Mouse (Mus musculus) MEL (cell line): Measurements from ENCODE around the gene Xntrpc. TPM values are rescaled to one million over a fixed set of nuclear protein-coding genes. Genes with fewer than 3 reads are reported as not detected.
A peak's percentile ranks its signal among the peaks of the same experiment; 100 is the strongest.

Source experiments
- DNase-seq: peaks from one replicate; pipeline ENCODE4 v3.0.0; 2011; ENCODE audit warnings: low read depth, low spot score
- H3K27ac ChIP-seq: 2 replicates; pipeline ENCODE4 v1.5.1; 2012; ENCODE audit warnings: low read depth, mild to moderate bottlenecking, control low read depth, low read length, moderate library complexity; ENCODE audit not compliant: control insufficient read depth
- H3K27me3 ChIP-seq, 2 experiments: fragments of 150-350 bp in 1 of 2; sonication (generic) in 1 of 2; 2 replicates each; pipeline ENCODE4 v1.6.1; 2012; ENCODE audit warnings: low read length in 2 of 2, mild to moderate bottlenecking in 2 of 2, improper control_type of control experiment in 1 of 2, moderate library complexity in 1 of 2; ENCODE audit not compliant: insufficient read depth in 2 of 2, control insufficient read depth in 1 of 2
- H3K36me3 ChIP-seq, 2 experiments: 2 replicates each; pipeline ENCODE4 v1.6.1; 2012 to 2014; ENCODE audit warnings: low read length in 2 of 2, improper control_type of control experiment in 1 of 2, inconsistent platforms in 1 of 2, mild to moderate bottlenecking in 1 of 2; ENCODE audit not compliant: insufficient read depth in 2 of 2, control insufficient read depth in 1 of 2
- H3K4me1 ChIP-seq, 2 experiments: fragments of 150-350 bp in 1 of 2; sonication (generic) in 1 of 2; 2 replicates each; pipeline ENCODE4 v1.6.1; 2012; ENCODE audit warnings: low read length in 2 of 2, improper control_type of control experiment in 1 of 2, mild to moderate bottlenecking in 1 of 2; ENCODE audit not compliant: insufficient read depth in 2 of 2, control insufficient read depth in 1 of 2
- H3K4me3 ChIP-seq, 2 experiments: fragments of 150-350 bp in 1 of 2; sonication (generic) in 1 of 2; 2 replicates each; pipeline ENCODE4 v1.5.1; 2012; ENCODE audit warnings: low read depth in 2 of 2, low read length in 2 of 2, mild to moderate bottlenecking in 2 of 2, moderate library complexity in 2 of 2, control low read depth in 1 of 2, improper control_type of control experiment in 1 of 2; ENCODE audit not compliant: control insufficient read depth in 1 of 2, insufficient read depth in 1 of 2
- H3K79me2 ChIP-seq: 2 replicates; pipeline ENCODE4 v1.6.1; 2012; ENCODE audit warnings: mild to moderate bottlenecking, low read length, moderate library complexity; ENCODE audit not compliant: control insufficient read depth, poor library complexity, insufficient read depth
- H3K9ac ChIP-seq: 2 replicates; pipeline ENCODE4 v1.6.1; 2012; ENCODE audit warnings: low read depth, mild to moderate bottlenecking, control low read depth, low read length, moderate library complexity; ENCODE audit not compliant: control insufficient read depth, poor library complexity, severe bottlenecking
- H3K9me3 ChIP-seq: fragments of 150-350 bp; sonication (generic); replicated peaks from 2 replicates; pipeline ENCODE4 v1.6.1; 2012; ENCODE audit warnings: mild to moderate bottlenecking, low read length, improper control_type of control experiment, moderate library complexity; ENCODE audit not compliant: insufficient read depth
- BHLHE40 ChIP-seq: IDR thresholded peaks from 2 replicates; pipeline ENCODE4 v1.6.1; 2012; ENCODE audit warnings: low read depth, mild to moderate bottlenecking, inconsistent platforms, low read length, improper control_type of control experiment, borderline replicate concordance
- CHD2 ChIP-seq: IDR thresholded peaks from 2 replicates; pipeline ENCODE4 v1.6.1; 2011; ENCODE audit warnings: low read length, improper control_type of control experiment
- ELF1 ChIP-seq: IDR thresholded peaks from 2 replicates; pipeline ENCODE4 v1.6.1; 2014; ENCODE audit warnings: low read depth, mild to moderate bottlenecking, inconsistent platforms, low read length, improper control_type of control experiment, moderate library complexity
- ETS1 ChIP-seq: IDR thresholded peaks from 2 replicates; pipeline ENCODE4 v1.6.1; 2012; ENCODE audit warnings: low read depth, mild to moderate bottlenecking, inconsistent platforms, low read length, improper control_type of control experiment, moderate library complexity
- HCFC1 ChIP-seq: IDR thresholded peaks from 2 replicates; pipeline ENCODE4 v1.6.1; 2012; ENCODE audit warnings: low read depth, mild to moderate bottlenecking, inconsistent platforms, low read length, improper control_type of control experiment, moderate library complexity
- JUND ChIP-seq: IDR thresholded peaks from 2 replicates; pipeline ENCODE4 v1.6.1; 2011; ENCODE audit warnings: low read depth, mild to moderate bottlenecking, improper control_type of control experiment, low read length
- KAT2A ChIP-seq: conservative IDR thresholded peaks from 2 replicates; pipeline ENCODE4 v1.6.1; 2012; ENCODE audit warnings: low read depth, low read length, improper control_type of control experiment, inconsistent platforms
- MAX ChIP-seq: IDR thresholded peaks from 2 replicates; pipeline ENCODE4 v1.6.1; 2011; ENCODE audit warnings: low read length, improper control_type of control experiment
- MAZ ChIP-seq: IDR thresholded peaks from 2 replicates; pipeline ENCODE4 v1.6.1; 2012; ENCODE audit warnings: low read depth, mild to moderate bottlenecking, inconsistent platforms, low read length, improper control_type of control experiment
- MEF2A ChIP-seq: IDR thresholded peaks from 2 replicates; pipeline ENCODE4 v1.6.1; 2014; ENCODE audit warnings: low read depth, mild to moderate bottlenecking, inconsistent platforms, low read length, improper control_type of control experiment; ENCODE audit not compliant: poor library complexity, insufficient replicate concordance, severe bottlenecking; ENCODE audit errors: extremely low read depth
- MXI1 ChIP-seq: IDR thresholded peaks from 2 replicates; pipeline ENCODE4 v1.6.1; 2011; ENCODE audit warnings: mild to moderate bottlenecking, low read depth, low read length, improper control_type of control experiment
- MYB ChIP-seq: IDR thresholded peaks from 2 replicates; pipeline ENCODE4 v1.6.1; 2011; ENCODE audit warnings: mild to moderate bottlenecking, low read depth, low read length, improper control_type of control experiment
- MYC ChIP-seq: IDR thresholded peaks from 2 replicates; pipeline ENCODE4 v1.6.1; 2011; ENCODE audit warnings: low read depth, mild to moderate bottlenecking, low read length, improper control_type of control experiment, moderate library complexity
- POLR2AphosphoS2 ChIP-seq: IDR thresholded peaks from 2 replicates; pipeline ENCODE4 v1.6.1; 2011; ENCODE audit warnings: low read length, improper control_type of control experiment
- POLR2AphosphoS5 ChIP-seq: IDR thresholded peaks from 2 replicates; pipeline ENCODE4 v1.6.1; 2012; ENCODE audit warnings: low read depth, borderline replicate concordance, mild to moderate bottlenecking, inconsistent platforms, low read length, moderate library complexity, mixed read lengths
- RAD21 ChIP-seq: IDR thresholded peaks from 2 replicates; pipeline ENCODE4 v1.6.1; 2011; ENCODE audit warnings: mild to moderate bottlenecking, low read depth, low read length, improper control_type of control experiment
- TCF12 ChIP-seq: IDR thresholded peaks from 2 replicates; pipeline ENCODE4 v1.6.1; 2014; ENCODE audit warnings: low read depth, mild to moderate bottlenecking, inconsistent platforms, low read length, improper control_type of control experiment, moderate library complexity
- USF2 ChIP-seq, 2 experiments: IDR thresholded peaks; 2 replicates each; pipeline ENCODE4 v1.6.1; 2011 to 2012; ENCODE audit warnings: improper control_type of control experiment in 2 of 2, low read length in 2 of 2, borderline replicate concordance in 1 of 2, inconsistent platforms in 1 of 2, low read depth in 1 of 2, mild to moderate bottlenecking in 1 of 2; ENCODE audit not compliant: insufficient read depth in 1 of 2
- ZKSCAN1 ChIP-seq: IDR thresholded peaks from 2 replicates; pipeline ENCODE4 v1.6.1; 2012; ENCODE audit warnings: low read depth, mild to moderate bottlenecking, inconsistent platforms, low read length, improper control_type of control experiment, moderate library complexity
- ZMIZ1 ChIP-seq: IDR thresholded peaks from 2 replicates; pipeline ENCODE4 v1.6.1; 2012; ENCODE audit warnings: low read depth, mild to moderate bottlenecking, inconsistent platforms, low read length, improper control_type of control experiment, moderate library complexity
- ZNF384 ChIP-seq: IDR thresholded peaks from 2 replicates; pipeline ENCODE4 v1.6.1; 2012; ENCODE audit warnings: low read depth, mild to moderate bottlenecking, inconsistent platforms, low read length, improper control_type of control experiment
- polyA plus RNA-seq, 2 experiments: library from polyadenylated mRNA; stranded (reverse) in 1 of 2; unstranded in 1 of 2; fragments of >175 nt in 1 of 2; fragments of >200 nt in 1 of 2; gene quantifications; 2 replicates each; pipeline versions ENCODE4 v1.2.1 to v1.2.4; 2012; ENCODE audit warnings: low replicate concordance in 2 of 2, low read depth in 1 of 2; ENCODE audit not compliant: insufficient read length in 2 of 2, insufficient read depth in 1 of 2, missing spikeins in 1 of 2
- total RNA-seq: library from RNA; depleted of rRNA; stranded (reverse); fragments of 300-350 nt; gene quantifications from 2 replicates; pipeline ENCODE4 v1.2.3, GENCODE M21; 2012

Xntrpc gene
- total and polyA plus RNA-seq, 3 experiments = 0.08 to 0.14 TPM; not detected in 1

DNA sequence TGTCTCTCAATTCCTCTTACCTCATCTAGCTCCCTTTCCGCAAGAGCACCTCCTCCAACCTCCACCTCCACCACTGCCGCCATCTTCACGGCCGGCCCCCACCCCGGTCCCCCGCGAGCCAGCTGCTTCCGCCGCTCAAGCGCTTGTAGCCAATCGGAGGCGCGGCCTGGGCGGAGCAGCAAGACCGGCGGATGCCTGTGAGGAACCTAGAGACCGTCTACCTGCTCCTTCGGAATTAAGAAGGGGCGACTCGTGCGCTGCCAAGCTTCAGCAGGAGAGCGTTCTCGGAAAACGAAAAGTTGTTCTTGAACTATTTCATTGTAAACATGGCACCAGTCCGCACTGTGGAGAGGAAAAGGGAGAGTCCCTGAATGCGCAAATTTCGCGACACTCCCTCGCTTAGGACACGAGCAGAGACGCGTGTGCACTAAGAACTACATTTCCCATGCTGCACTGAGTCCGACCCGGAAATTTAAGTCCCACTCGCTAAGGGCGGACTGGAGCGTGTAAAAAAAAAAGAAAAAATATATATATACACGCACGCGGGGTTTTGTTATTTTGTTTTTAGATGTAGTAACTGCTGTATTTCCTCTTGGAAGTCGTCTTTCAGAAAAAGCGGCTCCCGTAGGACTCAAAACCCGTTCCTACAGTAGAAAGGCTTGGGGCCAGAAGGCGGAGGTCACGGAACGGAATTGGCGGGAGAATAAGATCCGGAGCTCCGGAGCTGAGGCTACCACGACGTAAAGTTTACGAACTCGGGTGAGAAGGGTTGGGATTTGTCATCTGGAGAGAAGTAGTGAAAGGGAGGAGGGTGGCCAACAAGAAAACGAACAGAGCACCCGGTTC, at the start of gene Xntrpc, which contains the start of the genes Rnf121 and Xndc1 (continued):
- TF ChIP-seq RAD21 = no peak
- no peak for TF ChIP-seq ZKSCAN1
- peak; percentile 95 for TF ChIP-seq HCFC1
- TF ChIP-seq BHLHE40 = no peak

GRCm38 (mm10) chr7:102016936-102017335, 48.6 kb upstream of the Xntrpc start:
- H3K36me3 ChIP-seq = peaks cover 0 to 4% of the 10 kb centered on the region in 2 experiments; a peak in 2 of 4 replicates
- H3K79me2 ChIP-seq = no peaks in the 10 kb centered on the region
- H3K9ac ChIP-seq = no peak overlapping the region
- H3K9me3 ChIP-seq = no peaks in the 10 kb centered on the region
- no peak for DNase-seq
- H3K4me1 ChIP-seq = no peaks in the 10 kb centered on the region
- H3K27me3 ChIP-seq = no peaks in the 10 kb centered on the region
- no peak overlapping the region for H3K4me3 ChIP-seq
- no peak for TF ChIP-seq HCFC1
- no peak for TF ChIP-seq MAX
- TF ChIP-seq JUND = no peak
- TF ChIP-seq CHD2 = no peak
- no peak for TF ChIP-seq ZNF384
- TF ChIP-seq USF2 (IDR thresholded peaks at IDR 0.05; ENCODE audit: borderline replicate concordance in 1 of 2, insufficient read depth in 1 of 2, low read depth in 1 of 2, low read length in 2 of 2) = no peak
- TF ChIP-seq POLR2AphosphoS2 = no peak
- TF ChIP-seq ZMIZ1 = no peak
- no peak for TF ChIP-seq TCF12
- no peak for TF ChIP-seq MXI1
- TF ChIP-seq POLR2AphosphoS5 = no peak
- no peak for TF ChIP-seq MYC
- no peak for TF ChIP-seq MAZ
- TF ChIP-seq KAT2A = no peak
- no peak for TF ChIP-seq ETS1
- TF ChIP-seq MEF2A = no peak
- no peak for TF ChIP-seq MYB
- TF ChIP-seq RAD21 = no peak
- TF ChIP-seq ELF1 = no peak
- no peak overlapping the region for H3K27ac ChIP-seq
